Mouse (Mus musculus) layer of hippocampus, adult 18-20 months (tissue): Measurements from ENCODE around the gene S100a14. TPM values are rescaled to one million over a fixed set of nuclear protein-coding genes. Genes with fewer than 3 reads are reported as not detected.

Source experiments
- total RNA-seq, 2 experiments: library from RNA; stranded (reverse); gene quantifications; 2 replicates each; pipeline ENCODE4 v1.2.3; 2021

Gene S100a14
- total RNA-seq, 2 experiments from 2014 or later, result 0.62 to 1.5 TPM

Other genes starting within 250 kb of the S100a14 start
- gene Gatad2b, start 233.7 kb upstream of the S100a14 start, total RNA-seq, result 100 to 1,000 TPM; 104 to 106 TPM
- 10 to 100 TPM; 12.3 to 12.7 TPM for gene Slc27a3, start 136.9 kb upstream of the S100a14 start, total RNA-seq
- 10 to 100 TPM; 65.1 to 68.4 TPM for gene Ints3, start 93.2 kb upstream of the S100a14 start, total RNA-seq
- gene Npr1, start 61.0 kb upstream of the S100a14 start, total RNA-seq, result 1 to 10 TPM; 5.7 to 5.9 TPM
- 10 to 100 TPM; 83.1 to 84.0 TPM for gene Ilf2, start 50.7 kb upstream of the S100a14 start, total RNA-seq
- 10 to 100 TPM; 58.7 to 59.6 TPM for gene Snapin, start 35.8 kb upstream of the S100a14 start, total RNA-seq
- gene Chtop, start 17.4 kb upstream of the S100a14 start, total RNA-seq, result 100 to 1,000 TPM; 148 TPM
- gene S100a1, start 12.5 kb upstream of the S100a14 start, total RNA-seq, result 100 to 1,000 TPM in 1 of 2 experiments, 10 to 100 TPM in 1; 91.3 to 102 TPM
- gene S100a13, start 12.4 kb upstream of the S100a14 start, total RNA-seq, result 10 to 100 TPM; 19.4 to 21.3 TPM
- gene S100a16, start 10.4 kb downstream of the S100a14 start, total RNA-seq, result 10 to 100 TPM; 91.1 to 93.7 TPM
- under 1 TPM in 1 of 2 experiments, not detected in 1; 0.41 TPM for gene S100a3, start 33.7 kb downstream of the S100a14 start, total RNA-seq
- not detected for gene S100a2, start 63.4 kb downstream of the S100a14 start, total RNA-seq
- gene Gm42674, start 75.0 kb downstream of the S100a14 start, total RNA-seq, result 1 to 10 TPM in 1 of 2 experiments, not detected in 1; 1.4 TPM
- 1 to 10 TPM; 2.9 to 5.3 TPM for gene S100a4, start 76.9 kb downstream of the S100a14 start, total RNA-seq
- gene S100a5, start 81.7 kb downstream of the S100a14 start, total RNA-seq, result 1 to 10 TPM in 1 of 2 experiments, not detected in 1; 1.5 TPM
- 10 to 100 TPM; 23.5 to 24.6 TPM for gene S100a6, start 86.0 kb downstream of the S100a14 start, total RNA-seq
- gene S100a7a, start 127.2 kb downstream of the S100a14 start, total RNA-seq, result under 1 TPM in 1 of 2 experiments, not detected in 1; 0.25 TPM
- gene S100a8, start 142.1 kb downstream of the S100a14 start, total RNA-seq, result not detected
- not detected for gene S100a9, start 168.9 kb downstream of the S100a14 start, total RNA-seq
- gene Pglyrp4, start 200.1 kb downstream of the S100a14 start, total RNA-seq, result not detected